Mouse (Mus musculus): ENCODE measurements at regions not wholly inside any gene's neighbourhood (a gene's known extent, or its start where the extent isn't known, plus 50 kb on each side); places are given as distances from the start of the nearest gene placed in this dataset.

- no peak for DNase-seq (ENCODE audit: low read depth)
- TF ChIP-seq POLR2A (IDR thresholded peaks at IDR 0.05; ENCODE audit: borderline replicate concordance, extremely low read depth, insufficient read depth, insufficient read length, poor library complexity, severe bottlenecking) (no peak), CTCF (IDR thresholded peaks at IDR 0.05; ENCODE audit: borderline replicate concordance, extremely low read depth, insufficient read depth, insufficient read length) (no peak)
Measured at GRCm38 (mm10) chr11:27183422-27183821, 589.6 kb upstream of the Vrk2 start.

GRCm38 (mm10) chr11:27160411-27160810 lies 566.6 kb upstream of the Vrk2 start:
- DNase-seq (ENCODE audit: low read depth), result no peak

More at GRCm38 (mm10) chr11:27160411-27160810, 566.6 kb upstream of the Vrk2 start:
- no peak for TF ChIP-seq POLR2A (IDR thresholded peaks at IDR 0.05; ENCODE audit: borderline replicate concordance, extremely low read depth, insufficient read depth, insufficient read length, poor library complexity, severe bottlenecking)
- TF ChIP-seq CTCF (IDR thresholded peaks at IDR 0.05; ENCODE audit: borderline replicate concordance, extremely low read depth, insufficient read depth, insufficient read length), result no peak
